Mouse (Mus musculus) layer of hippocampus, postnatal 36 days (tissue): ENCODE results near the gene Prr18. TPM values are rescaled to one million over a fixed set of nuclear protein-coding genes. Genes with fewer than 3 reads are reported as not detected.

Source experiments
- DNase-seq, 2 experiments: peaks; one replicate each; pipeline ENCODE4 v3.0.0; 2022
- total RNA-seq, 2 experiments: library from RNA; stranded (reverse); gene quantifications; 2 replicates each; pipeline ENCODE4 v1.2.3; 2021

Prr18 gene
- total RNA-seq, 2 experiments from 2014 or later = 19.2 to 23.7 TPM

DNA sequence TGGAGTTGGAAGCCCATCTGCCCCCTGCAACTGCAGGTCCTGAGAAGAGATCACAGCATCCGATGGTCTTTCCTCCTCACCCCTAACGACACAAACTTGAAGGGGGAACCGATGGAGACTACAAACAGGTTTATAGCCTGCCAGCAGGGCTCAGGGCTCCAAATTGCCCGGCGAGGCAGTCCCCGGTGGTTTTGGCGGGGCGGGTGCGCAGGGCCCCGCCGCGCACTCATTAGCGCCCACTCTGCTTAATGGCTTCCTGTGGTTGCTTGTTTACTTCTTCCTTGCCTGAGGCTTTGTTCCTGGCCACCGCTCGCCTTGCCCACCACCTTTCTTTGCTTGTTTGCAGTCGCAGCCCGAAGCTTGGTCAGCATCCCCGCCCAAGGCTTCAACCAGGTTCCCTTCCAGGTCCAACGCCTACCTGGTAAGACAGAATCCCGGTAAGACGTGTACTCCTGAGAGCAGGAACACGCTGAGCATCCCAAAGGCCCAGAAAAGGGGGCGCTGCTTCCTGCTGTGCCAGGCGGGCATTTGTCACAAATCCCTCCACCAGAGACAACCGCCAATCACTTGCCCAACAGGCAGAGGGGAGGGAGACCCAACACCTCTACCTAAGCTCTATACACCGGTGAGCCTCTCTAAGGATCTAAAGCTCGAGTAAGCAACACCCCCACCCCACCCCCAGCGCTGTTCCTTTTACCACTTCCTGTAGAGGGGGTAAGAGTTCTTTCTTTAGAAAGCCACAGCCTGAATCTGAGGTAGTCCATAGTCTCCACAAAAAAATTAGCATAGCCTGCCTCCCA lies 51.9 kb downstream of the Prr18 start:
- no peak for DNase-seq

DNA sequence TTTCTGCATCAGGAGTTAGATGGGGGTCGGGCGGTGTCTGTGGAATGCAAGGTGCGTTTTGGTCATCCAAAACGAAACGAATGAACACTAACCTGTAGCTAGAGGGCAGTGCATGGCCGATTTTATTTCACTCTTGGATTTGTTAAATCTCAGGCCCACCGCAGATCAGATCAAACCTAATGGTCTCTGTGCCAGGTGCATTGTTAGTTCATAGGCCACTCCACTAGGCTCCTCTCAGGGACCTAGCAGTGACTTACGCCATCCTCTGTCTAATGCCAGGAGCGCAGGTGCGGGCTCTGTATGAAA lies 52.5 kb downstream of the Prr18 start:
- DNase-seq = no peak

DNA sequence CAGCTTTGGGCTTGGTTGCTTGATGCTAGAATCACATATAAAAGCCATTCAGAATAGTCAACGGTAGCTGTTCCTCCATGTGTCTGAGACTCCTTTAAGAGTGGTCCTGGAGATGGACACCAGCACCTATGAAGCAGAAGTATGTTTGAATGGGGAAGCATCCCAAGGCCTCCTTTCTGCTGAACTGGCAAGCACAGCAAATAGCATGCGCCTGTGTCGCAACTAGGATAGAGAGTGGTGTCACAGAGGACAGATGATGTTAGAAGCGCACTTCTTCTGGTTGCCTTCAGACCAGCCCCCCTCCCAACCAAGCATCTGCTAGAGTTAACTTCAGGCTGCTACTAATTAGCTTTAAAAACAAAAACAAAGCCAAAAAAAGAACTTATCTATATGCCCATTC lies 53.2 kb downstream of the Prr18 start:
- DNase-seq = no peak

Other genes with a start within 250 kb of the Prr18 start
- gene Gm49673, start 189.7 kb upstream of the Prr18 start, total RNA-seq = under 1 TPM in 1 of 2 experiments, not detected in 1; 0.15 TPM
- 1 to 10 TPM; 5.3 to 7.2 TPM for gene Rnaset2a, start 189.4 kb upstream of the Prr18 start, total RNA-seq
- gene Fgfr1op, start 172.0 kb upstream of the Prr18 start, total RNA-seq = 10 to 100 TPM; 13.9 to 14.0 TPM
- not detected for gene Ccr6, start 101.4 kb upstream of the Prr18 start, total RNA-seq
- 100 to 1,000 TPM; 142 to 146 TPM for gene Mpc1, start 54.6 kb upstream of the Prr18 start, total RNA-seq
- 10 to 100 TPM; 62.9 to 65.1 TPM for gene Sft2d1, start 26.4 kb upstream of the Prr18 start, total RNA-seq
- under 1 TPM; 0.27 to 0.73 TPM for gene T2, start 18.5 kb downstream of the Prr18 start, total RNA-seq
- not detected for gene T, start 97.0 kb downstream of the Prr18 start, total RNA-seq
- gene Pde10a, start 187.9 kb downstream of the Prr18 start, total RNA-seq = 10 to 100 TPM; 61.6 to 68.7 TPM
- not detected for gene Gm17087, start 229.5 kb downstream of the Prr18 start, total RNA-seq